Mouse (Mus musculus) small intestine, adult 10 weeks (tissue): ENCODE results near the gene Rabl3. TPM values are rescaled to one million over a fixed set of nuclear protein-coding genes. Genes with fewer than 3 reads are reported as not detected.

Source experiments
- polyA plus RNA-seq: library from polyadenylated mRNA; stranded (reverse); fragments of 350-450 nt; fragmentation: Illumina TruSeq; extraction: RNeasy Lipid Tissue Mini Kit (QIAGEN cat#74804); gene quantifications from one replicate; pipeline ENCODE4 v1.2.3, GENCODE M21; 2014; ENCODE audit warnings: low replicate concordance

Rabl3 gene
- 45.6 TPM for polyA plus RNA-seq

GRCm38 (mm10) chr16:37539611-37540580, at the start of gene Rabl3, which contains the start of gene Gtf2e1:
Gene Rabl3 (plus strand): TSS chr16:37539885.
Gene Gtf2e1 (minus strand): TSS chr16:37539789.

GRCm38 (mm10) chr16:37579994-37580393, 40.3 kb downstream of the Rabl3 start, which contains the start of gene Hgd:
Gene Hgd (plus strand): TSS chr16:37580153.

Other genes with a start within 250 kb of the Rabl3 start
- gene Stxbp5l, start 154.9 kb upstream of the Rabl3 start, polyA plus RNA-seq: 1.4 TPM
- gene Gtf2e1, start 96 bp upstream of the Rabl3 start, polyA plus RNA-seq: 11.5 TPM
- gene Hgd, start 40.3 kb downstream of the Rabl3 start, polyA plus RNA-seq: not detected
- gene Ndufb4, start 114.6 kb downstream of the Rabl3 start, polyA plus RNA-seq: 340 TPM
- 18.7 TPM for gene Fstl1, start 237.0 kb downstream of the Rabl3 start, polyA plus RNA-seq